Mouse (Mus musculus) thymus, postnatal 4 days (tissue): Measurements from ENCODE around the gene Prom1.
"Not testable (repeated sequence)": the region's sequence is repeated elsewhere in the genome, so short reads cannot be mapped to it uniquely, and the experiment has no call there.

Source experiments
- DNase-seq: peaks from one replicate; pipeline ENCODE4 v3.0.0; 2021

The Prom1 gene

DNA sequence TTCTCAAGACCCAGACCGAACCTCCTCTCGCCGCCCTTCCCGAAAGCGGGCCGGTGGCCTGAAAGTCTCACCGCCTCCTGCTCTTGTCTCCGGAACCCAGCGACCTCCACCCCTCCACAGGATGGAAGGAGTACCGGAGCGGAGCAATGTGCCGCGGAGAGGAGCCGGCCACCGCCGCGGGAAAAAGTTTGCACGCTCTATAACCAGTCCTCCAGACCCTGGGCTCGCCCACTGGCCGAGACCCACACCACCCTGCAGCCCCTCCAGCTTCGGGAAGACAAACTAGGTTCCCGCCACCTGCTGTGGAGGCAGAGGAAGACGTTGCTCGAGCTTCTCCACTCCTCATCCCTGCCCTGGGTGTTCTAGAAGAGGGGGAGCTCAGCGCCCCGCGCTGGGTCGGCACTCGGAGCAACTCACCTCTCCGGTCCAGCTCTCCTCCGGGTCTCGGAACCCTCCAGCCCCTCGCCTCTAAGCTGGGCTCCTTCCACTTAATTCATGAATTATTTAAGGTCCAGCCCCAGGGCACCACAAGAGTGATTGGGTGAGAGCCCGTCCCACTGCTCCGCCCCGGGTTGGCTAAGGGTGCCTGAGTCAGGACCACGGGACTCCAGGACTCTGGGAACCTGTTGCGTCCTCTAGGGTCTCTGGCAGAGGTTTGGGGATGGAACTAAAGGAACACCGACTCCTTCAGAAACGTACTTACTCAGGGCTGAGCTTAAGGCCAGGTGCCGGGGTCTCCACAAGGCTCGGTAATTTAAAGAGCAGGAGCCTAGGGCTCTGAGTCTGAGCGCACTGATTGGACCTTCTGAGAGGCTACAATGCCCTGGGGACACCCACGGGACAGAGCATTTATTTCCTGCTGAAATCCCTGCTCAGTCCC, at the start of gene Prom1:
Gene Prom1, minus strand, starts transcription at position 802 of the 880 bp plus-strand sequence.
- peak; percentile 28 for DNase-seq

DNA sequence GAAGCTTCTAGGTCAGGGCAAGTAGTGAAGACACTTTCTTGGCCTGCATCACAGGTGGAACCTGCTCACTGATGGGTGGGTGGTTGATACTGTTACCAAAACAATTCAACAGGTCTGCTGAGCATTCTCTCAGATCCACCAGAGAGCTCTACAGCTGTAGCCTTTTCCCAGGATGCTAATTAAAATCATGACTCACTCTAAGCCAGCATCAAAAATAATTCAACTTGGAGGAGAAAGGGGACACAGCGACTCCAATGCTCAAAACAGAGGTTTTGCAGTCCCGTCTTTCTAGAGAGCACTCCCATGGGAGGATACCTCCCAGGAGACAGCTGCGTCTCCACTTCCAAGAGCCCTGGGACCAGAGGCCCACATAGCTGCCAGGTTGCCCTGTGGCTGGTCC, 45.9 kb upstream of the Prom1 start:
- DNase-seq: no peak

DNA sequence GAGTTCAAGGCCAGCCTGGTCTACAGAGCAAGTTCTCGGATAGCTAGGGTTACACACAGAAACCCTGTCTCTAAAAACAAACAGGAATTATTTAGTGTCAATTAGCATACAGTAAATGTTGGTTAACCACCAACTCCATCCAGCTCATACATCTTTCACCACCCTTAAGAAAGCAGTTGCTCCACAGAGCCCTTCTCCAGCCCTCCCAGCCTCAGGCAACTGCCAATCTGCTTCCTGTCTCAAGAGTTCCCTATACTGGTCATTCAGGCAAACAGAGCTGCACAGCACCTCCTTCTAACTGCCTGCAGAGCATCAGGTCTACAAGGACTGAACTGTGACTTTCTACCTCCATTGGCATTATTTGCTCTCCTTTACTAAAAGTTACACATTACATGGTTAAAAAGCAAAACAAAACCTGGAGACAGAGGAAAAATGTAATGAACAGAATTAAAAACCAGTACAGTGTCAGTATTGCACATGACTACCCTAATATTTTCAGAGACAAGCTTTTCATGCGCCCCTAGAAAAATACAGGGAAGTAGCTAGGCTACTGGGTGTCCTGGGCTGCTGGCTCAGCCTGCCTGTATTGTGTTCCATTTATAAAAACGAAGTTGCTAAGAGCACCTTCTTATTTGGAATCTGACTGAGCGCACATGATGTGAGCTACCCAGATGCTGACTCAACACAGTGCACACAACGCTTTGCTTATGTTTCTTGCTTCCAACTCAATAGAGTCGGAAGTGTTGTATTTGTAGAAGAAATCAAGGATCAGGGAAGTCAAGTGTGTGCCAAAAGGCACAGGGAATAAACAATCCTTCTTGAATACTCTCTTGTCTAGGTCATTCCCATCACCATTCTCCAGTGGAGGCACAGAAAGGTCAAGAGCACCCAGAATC, 44.9 kb upstream of the Prom1 start:
- no peak for DNase-seq

DNA sequence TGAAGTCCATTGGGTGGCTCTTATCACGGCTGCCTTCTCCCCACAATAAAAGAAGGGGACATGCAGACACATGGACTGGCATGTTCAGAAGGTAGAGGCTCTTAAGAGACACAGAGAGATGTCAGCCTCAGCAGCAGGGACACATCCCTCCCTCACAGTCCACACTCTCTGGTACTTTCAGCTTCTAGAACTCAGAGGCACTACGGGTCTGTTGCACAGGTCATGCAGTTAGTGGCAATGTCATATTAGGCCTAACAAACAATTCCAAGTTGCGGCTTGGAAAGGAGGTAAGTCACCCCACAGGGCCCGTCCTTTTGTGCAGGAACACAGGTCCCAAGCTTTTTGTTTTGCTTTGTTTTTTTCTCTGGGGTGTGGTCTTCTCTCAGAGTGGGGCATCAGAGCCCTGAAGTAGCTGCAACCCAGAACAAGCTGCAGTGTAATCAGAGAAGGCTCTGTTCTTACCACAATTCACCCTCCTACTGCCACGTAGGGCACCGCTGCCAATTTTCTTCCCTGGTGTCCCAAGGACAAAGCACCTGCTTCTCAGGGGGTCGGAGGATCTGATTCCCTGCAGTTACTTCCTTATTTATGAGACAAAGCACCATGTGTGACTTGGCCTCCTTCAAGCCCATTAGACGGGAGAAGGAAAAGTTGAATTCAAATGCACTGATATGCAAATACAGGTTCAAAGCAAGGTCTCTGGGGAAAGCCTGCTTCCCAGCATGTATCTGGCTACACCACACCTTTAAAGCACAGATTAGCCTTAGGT, 41.8 kb upstream of the Prom1 start:
- no peak for DNase-seq

DNA sequence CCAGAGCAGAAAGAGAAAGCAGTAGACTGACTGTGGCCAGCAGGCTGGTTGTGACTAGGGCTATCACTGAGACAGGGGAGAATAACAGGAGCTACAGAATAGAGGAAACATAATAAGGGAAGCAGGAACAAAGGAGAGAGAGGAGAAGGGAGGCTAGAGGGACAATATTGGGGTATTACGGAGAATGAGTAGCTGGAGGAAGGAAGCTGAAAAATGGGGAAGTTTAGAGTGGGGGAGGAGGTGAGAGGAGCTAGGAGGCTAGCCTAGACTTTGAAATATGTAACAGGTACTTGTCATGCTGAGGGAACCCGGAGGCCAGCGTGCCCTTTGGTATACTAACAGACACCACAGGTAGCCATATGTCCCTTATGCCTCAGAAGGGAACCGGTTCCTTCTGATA, 25.7 kb upstream of the Prom1 start:
- no peak for DNase-seq

DNA sequence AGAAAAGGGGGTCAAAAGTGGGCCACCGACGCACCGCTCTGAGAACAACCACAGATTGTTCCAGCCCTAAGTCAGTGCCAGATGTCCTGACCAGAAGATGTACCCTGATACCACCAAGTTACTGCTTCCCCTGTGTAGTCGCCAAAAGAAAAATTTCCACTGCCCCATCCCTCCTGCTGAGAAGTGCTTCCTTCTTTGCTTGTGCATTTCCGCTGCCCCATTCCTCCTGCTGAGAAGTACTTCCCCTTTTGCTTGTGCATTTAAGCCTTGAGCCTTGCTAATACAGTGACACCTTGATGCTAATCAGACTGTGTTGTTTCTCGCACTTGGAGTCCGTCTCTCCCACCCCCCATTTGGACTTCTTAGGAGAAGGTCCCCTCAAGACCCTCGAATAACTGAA, 24.7 kb upstream of the Prom1 start:
- not testable (repeated sequence) for DNase-seq

DNA sequence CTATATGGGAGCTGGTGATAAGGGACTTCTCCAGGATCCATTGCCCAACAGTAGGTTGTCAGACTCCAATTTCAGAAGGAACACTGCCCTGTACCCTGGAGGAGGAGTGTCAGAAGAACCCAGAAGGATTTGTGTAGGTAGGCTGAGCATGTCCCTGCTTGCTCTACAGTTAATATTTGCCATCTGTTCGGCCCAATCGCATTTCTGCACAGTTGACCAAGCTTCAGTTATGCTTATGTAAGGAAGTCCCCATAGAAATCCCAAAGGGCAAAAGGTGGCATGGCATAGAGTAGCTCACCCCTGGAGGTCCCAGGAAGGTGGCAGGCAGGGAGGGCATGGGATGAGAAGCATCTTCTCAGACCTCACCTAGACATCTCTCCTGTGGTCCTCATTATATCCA, 19.6 kb upstream of the Prom1 start:
- no peak for DNase-seq

DNA sequence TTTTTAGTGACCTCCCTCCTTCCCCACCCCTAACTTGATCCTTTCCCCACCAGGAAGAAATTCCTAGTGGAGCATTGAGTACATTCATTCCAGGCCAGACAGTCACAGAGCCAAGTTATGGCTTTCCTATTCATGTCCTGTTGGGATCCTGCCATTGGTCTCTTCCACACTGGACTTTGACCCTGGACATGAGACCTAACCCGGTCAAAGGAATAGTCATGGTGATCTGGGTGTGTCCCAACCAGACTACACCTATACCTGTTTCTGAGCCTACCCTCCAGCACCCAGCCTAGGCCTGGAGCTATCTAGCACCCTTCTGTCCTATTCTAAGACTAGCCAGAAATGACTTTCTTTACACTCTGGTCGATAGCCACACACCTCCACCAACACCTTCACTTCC, 11.3 kb upstream of the Prom1 start:
- no peak for DNase-seq

DNA sequence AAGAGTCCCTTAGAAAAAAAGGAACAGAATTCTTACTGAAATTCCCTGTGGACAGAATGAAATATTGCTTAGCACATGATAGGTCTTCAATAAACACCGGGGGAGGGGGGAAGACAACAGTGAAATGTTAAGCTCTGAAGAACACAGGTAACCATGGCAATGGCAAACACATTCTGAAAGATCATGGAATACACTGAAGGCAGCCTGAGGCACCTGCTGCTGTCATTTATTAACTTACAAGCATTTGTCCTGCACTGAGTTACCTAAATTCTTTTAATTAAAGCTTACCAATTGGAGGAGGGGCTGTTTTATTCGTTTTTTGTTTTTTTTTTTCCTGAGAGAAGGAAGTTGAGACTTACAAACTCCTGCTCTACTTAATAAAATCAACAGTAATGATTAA, 7.3 kb upstream of the Prom1 start:
- DNase-seq: no peak

DNA sequence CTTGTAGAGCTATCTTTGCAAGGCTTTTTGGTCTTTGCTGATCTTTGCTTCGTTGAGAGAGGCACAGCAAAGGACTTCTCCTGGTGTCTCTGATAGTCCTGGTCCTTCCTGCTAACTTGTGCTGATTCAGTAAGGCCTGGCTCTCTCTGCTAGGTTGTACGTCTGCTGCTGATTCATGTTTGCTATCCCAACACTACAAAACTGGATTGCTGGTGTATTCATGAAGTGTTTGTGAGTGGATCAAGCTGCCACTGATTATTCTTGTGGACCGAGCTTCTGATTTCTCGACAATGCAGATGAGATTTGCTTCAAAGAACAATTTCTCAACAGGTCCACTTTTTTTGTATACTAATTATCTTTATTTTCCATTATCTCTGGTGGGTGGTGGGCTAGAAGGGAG, 6.3 kb upstream of the Prom1 start:
- no peak for DNase-seq

DNA sequence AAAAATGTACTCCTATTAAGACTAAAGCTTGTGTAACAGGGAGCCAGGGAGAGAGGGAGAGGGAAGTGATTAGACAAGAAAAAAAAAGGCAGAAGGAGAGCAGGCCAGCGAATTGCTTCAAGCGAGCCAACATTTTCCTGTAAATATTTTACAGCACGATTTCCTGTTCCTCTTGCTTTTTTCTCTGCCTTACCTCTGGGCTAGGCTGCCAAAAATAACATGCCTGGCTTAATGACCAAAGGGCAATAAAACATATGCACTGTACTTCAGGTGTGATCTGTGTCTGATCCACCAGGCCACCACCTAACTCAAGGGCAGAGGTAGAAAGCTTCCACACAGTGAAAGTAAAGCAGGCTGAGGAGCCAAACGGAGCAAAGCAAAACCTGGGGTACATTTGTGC, 3.4 kb upstream of the Prom1 start:
- no peak for DNase-seq

DNA sequence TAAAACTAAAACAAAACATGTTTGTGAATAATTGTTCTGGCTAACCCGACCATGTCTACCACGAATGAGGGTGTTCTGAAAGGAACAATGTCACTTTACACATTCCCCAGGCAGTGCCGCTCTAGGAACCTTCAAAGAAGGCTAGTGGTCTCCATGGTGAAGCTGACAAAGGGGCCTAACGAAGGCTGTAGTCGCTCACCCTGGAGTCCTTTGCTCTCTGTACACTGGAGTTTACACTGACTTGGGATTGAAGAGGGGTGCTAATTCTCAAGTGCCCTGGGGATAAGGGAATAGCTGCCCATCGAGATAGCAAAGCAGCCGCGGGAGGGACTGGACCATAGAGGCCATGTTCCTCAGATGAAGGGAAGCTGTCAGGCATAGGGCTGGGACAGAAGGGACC, 2.9 kb upstream of the Prom1 start:
- DNase-seq: no peak

DNA sequence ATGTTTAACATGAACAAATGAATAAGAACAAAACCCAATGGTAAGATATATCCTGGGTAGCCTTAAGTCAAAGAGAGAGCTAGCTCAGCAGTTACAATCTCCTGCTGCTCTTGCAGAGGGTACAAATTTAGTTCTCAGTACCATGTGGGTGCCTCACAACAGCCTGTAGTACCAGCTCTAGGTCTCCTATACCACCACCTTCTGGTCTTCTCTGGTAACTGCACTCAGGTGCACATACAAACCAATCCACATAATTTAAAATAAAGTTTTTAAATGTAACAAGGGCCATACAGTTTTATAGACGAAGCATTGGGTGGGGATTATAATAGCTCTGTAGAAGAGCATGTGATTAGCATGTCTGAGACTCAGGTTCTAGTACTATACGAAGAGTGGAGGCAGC, 2.3 kb upstream of the Prom1 start:
- DNase-seq: peak; percentile 27

DNA sequence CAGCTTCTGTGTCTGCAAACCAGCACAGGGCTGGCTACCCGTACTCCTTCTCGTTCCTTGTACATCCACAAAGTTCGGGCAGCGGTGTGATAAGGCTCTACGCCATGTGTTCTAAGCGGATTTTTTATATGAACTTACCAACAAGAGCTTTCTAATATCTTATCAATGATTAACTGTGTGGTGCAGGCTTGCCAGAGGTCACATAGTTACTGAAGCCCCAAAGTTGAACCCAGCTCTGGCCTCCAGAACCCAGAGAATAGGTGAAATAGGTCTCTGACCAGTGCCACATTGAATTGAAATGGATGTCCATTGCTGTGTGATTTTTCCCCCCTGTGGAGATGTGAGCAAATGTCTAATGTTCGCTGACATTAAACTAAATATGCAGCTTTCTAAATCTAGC, 1.3 kb upstream of the Prom1 start:
- no peak for DNase-seq

DNA sequence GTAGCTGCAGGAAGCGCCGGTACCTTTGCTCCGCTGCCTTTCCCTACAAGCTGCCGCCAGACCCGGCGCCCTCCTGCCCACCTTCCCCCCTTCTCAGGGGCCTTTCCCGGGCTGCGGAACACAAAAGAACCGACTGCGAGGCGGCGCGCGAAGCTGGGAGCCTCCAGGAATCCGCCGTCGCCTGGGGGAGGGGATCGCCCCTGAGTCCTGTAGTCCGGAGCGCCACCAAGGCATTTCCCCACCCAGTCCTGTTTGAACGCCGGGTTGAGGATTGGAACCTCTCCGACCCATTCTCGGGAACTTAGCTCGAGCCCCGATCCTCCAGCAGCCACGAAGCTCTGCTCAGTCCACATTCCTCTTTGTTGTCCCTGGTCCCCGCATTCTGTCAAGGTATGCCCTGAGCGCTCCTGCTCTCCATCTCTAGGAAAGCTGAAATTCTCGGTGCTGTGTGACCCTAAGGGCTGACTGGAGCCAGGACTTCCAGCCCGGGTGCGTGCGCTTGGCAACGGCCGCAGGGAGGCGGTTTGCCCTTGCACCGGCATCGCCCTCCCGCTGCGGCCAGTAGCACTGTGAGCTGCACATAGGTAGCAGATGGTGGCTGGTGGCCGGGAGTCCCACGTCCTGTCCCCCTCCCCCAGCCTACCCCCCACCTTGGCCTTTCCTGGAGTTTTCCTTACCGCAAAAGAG, 1.1 kb downstream of the Prom1 start:
- peak; percentile 38 for DNase-seq

DNA sequence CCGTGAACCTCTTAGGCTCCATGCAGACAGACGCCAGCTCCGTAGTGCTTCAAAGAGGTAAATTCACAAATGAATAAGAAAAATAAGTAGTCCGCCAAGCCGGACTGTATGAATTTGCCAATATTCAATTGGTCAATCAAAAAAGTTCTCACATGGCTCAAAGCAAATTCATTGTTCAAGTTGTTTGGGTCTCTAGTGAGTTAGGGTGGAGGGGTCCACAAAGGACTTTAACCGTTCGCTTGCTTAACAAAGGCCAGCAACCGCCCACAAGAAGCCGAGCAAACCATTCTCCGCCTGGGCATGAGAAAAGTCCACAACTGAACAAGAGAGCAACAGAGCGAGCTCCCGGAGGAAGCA, 1.7 kb downstream of the Prom1 start:
- DNase-seq: no peak

DNA sequence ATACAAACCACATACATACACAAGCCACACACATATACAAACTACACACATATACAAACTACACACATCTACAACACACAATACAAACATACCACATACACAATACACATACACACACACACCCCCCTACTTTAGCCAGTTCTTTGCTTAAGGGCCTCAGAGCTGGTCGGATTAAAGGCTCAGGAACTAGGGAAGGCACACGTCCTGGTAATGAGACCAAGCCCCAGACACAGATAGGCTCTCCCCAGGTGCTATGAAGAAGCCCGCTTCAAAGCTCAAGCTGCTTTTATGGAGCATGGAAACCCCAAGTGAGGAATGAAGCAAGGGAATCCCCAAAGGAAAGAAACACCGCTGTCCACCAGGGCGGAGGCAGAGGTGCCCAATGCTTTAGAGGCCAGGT, 4.8 kb downstream of the Prom1 start:
- no peak for DNase-seq

DNA sequence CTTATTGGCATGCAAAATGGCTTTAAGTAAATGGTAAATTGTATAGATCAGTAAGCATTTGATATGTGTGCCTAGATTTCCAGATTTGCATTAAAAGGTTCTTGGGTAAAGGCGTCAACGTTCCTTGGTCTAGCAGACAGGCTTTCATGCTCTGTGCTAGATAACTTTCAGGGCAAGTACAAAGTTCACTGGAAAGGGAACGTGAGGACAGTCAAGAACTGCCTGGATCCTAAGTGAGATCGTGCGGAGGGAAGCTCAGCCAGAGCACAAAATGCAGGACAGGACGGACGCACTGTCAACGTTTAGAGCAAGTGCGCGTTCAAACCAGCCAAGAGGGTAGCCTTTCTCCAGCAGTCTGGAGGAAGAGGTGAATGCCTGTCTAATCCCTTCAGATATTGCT, 5.7 kb downstream of the Prom1 start:
- no peak for DNase-seq

DNA sequence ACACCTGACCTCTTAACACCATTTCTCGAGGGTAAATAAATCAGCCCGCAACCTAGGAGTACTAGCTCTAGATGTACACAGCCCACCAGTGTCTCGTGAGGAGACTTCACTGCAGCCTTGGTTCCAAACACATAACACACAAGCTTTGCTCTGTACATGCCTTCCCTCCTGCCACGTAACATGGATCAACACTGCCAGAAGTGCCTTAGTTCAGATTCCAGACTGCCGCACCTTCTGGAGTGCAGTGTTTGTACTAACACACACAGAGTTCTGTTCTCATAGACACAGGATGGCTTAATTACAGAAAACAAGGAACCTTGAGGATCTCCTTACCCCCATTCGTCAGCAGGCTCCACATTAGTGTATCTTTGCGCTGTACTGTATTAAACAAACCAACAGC, 6.1 kb downstream of the Prom1 start:
- DNase-seq: no peak

DNA sequence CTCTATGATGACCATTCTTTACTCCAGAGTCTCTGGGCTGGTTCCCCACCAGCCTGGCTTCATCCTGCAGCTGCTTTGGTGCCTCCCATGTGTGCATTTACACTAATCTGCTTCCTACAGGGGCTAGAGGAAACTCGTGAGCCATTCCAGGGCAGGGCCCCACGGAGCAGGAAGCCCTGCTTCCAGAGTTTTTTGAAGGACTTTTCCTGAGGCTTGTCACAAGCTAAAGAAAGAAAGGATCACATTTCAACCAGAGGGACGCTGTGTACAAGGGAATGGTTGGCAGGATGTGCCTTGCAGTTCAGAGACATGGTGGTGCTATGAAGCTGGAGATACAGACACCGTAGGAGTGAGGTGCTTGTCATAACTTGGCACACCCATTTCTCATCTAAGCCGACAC, 14.8 kb downstream of the Prom1 start:
- DNase-seq: no peak

DNA sequence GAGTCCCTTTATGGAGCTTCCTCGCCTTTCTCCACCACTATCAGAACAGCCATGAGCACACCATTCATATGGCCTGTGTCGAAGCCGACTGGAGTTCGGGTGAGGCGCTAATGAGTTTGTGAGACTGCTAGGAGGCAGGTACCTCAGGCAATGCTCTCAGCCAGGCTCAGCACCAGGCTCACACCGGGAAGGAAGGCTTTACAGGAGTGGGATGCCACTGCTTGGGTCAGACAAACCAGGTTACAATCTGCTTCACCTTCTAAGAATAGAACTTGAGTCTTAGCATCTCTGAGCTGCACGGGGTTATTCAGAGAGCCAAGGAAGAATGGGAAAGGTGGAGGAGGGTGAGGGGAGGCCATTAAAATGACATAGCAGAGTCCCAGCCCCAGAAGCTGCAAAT, 16.0 kb downstream of the Prom1 start:
- DNase-seq: no peak

DNA sequence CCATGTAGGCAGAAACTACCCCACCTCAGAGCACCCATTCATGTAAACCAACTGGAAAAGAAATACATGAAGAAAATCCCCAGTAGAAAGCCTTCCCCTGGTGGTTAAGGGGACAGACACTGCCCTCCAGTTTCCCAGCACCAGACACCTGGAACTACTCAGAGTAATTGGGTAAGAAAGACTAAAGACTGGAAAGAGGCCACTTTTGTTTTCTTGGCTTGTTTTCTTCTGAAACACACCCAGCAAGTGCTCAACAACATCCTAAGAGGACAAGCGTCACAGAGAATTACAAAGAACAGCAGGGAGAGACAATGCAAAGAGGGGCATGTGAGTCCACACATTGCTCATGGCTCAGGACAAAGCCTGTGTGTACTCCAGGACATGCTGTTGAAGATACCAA, 20.7 kb downstream of the Prom1 start:
- DNase-seq: no peak
